Mouse (Mus musculus): ENCODE measurements around the gene Rps15. TPM values are rescaled to one million over a fixed set of nuclear protein-coding genes. Genes with fewer than 3 reads are reported as not detected.

The Rps15 gene
- polyA plus RNA-seq, 1 experiment from 2014 or later = 723 TPM

GRCm38 (mm10) chr10:80285222-80286070, 6.8 kb upstream of the Rps15 start:
- H3K4me3 ChIP-seq (ENCODE audit: control insufficient read depth in 1 of 2, insufficient read depth in 1 of 2, low read depth in 1 of 2, low read length in 2 of 2) = no peak overlapping the region
- peaks cover 15 to 23% of the 10 kb centered on the region in 2 experiments for H3K4me1 ChIP-seq (ENCODE audit: control insufficient read depth in 2 of 2, insufficient read depth in 2 of 2, low read length in 2 of 2)
- H3K27ac ChIP-seq (replicated peaks in 1 of 2; ENCODE audit: control insufficient read depth in 1 of 2, insufficient read depth in 1 of 2, low read depth in 2 of 2, low read length in 2 of 2) = no peak overlapping the region
- H3K36me3 ChIP-seq (ENCODE audit: control insufficient read depth, insufficient read depth, low read length) = peaks cover 86% of the 10 kb centered on the region
- no peak overlapping the region for H3K4me2 ChIP-seq (ENCODE audit: low read length)
- no peaks in the 10 kb centered on the region for H3K9me3 ChIP-seq (ENCODE audit: control insufficient read depth, low read length)
- H3K9ac ChIP-seq (ENCODE audit: low read length) = no peak overlapping the region
- no peak for ATAC-seq (ENCODE audit: insufficient number of reproducible peaks, insufficient read depth, low FRiP score, low read depth)
- H3K27me3 ChIP-seq (ENCODE audit: control insufficient read depth, insufficient read depth, low read length) = no peaks in the 10 kb centered on the region
- WGBS = 79% methylated on average over 10 of the region's 15 CpGs

GRCm38 (mm10) chr10:80288097-80288496, 4.2 kb upstream of the Rps15 start:
- Histone ChIP-seq H3K36me3 (ENCODE audit: control insufficient read depth, insufficient read depth, low read length) (peaks cover 61% of the 10 kb centered on the region), H3K4me3 (ENCODE audit: control insufficient read depth in 1 of 2, insufficient read depth in 1 of 2, low read depth in 1 of 2, low read length in 2 of 2) (no peak overlapping the region)

GRCm38 (mm10) chr10:80288657-80289056, 3.6 kb upstream of the Rps15 start:
- 61% methylated on average over 8 of the region's 8 CpGs for WGBS
- peaks cover 61% of the 10 kb centered on the region for H3K36me3 ChIP-seq (ENCODE audit: control insufficient read depth, insufficient read depth, low read length)

More at GRCm38 (mm10) chr10:80288097-80288496, 4.2 kb upstream of the Rps15 start:
- Histone ChIP-seq H3K4me1 (ENCODE audit: control insufficient read depth in 2 of 2, insufficient read depth in 2 of 2, low read length in 2 of 2) (peaks cover under 1% of the 10 kb centered on the region in 2 experiments; a peak in 1 of 4 replicates), H3K27ac (replicated peaks in 1 of 2; ENCODE audit: control insufficient read depth in 1 of 2, insufficient read depth in 1 of 2, low read depth in 2 of 2, low read length in 2 of 2) (no peak overlapping the region), H3K9me3 (ENCODE audit: control insufficient read depth, low read length) (no peaks in the 10 kb centered on the region), H3K27me3 (ENCODE audit: control insufficient read depth, insufficient read depth, low read length) (no peaks in the 10 kb centered on the region), H3K4me2 (ENCODE audit: low read length) (no peak overlapping the region), H3K9ac (ENCODE audit: low read length) (no peak overlapping the region)
- 92% methylated on average over 12 of the region's 12 CpGs for WGBS
- no peak for ATAC-seq (ENCODE audit: insufficient number of reproducible peaks, insufficient read depth, low FRiP score, low read depth)

GRCm38 (mm10) chr10:80293325-80293724, 1.1 kb downstream of the Rps15 start:
- Histone ChIP-seq H3K27ac (replicated peaks in 1 of 2; ENCODE audit: control insufficient read depth in 1 of 2, insufficient read depth in 1 of 2, low read depth in 2 of 2, low read length in 2 of 2) (peak overlapping the region in 1 of 2 experiments; percentile 85; a peak in 1 of 4 replicates), H3K9ac (ENCODE audit: low read length) (peak overlapping the region; percentile 99), H3K36me3 (ENCODE audit: control insufficient read depth, insufficient read depth, low read length) (peaks cover 30% of the 10 kb centered on the region), H3K9me3 (ENCODE audit: control insufficient read depth, low read length) (no peaks in the 10 kb centered on the region), H3K27me3 (ENCODE audit: control insufficient read depth, insufficient read depth, low read length) (peaks cover 19% of the 10 kb centered on the region), H3K4me1 (ENCODE audit: control insufficient read depth in 2 of 2, insufficient read depth in 2 of 2, low read length in 2 of 2) (peaks cover 14 to 26% of the 10 kb centered on the region in 2 experiments; a peak in 2 of 4 replicates), H3K4me2 (ENCODE audit: low read length) (peak overlapping the region; percentile 98), H3K4me3 (ENCODE audit: control insufficient read depth in 1 of 2, insufficient read depth in 1 of 2, low read depth in 1 of 2, low read length in 2 of 2) (peak overlapping the region; percentile 62 to 94)
- no peak for ATAC-seq (ENCODE audit: insufficient number of reproducible peaks, insufficient read depth, low FRiP score, low read depth)
- WGBS = 29% methylated on average over 14 of the region's 14 CpGs

More at GRCm38 (mm10) chr10:80288657-80289056, 3.6 kb upstream of the Rps15 start:
- Histone ChIP-seq H3K27me3 (ENCODE audit: control insufficient read depth, insufficient read depth, low read length) (no peaks in the 10 kb centered on the region), H3K9ac (ENCODE audit: low read length) (no peak overlapping the region), H3K4me1 (ENCODE audit: control insufficient read depth in 2 of 2, insufficient read depth in 2 of 2, low read length in 2 of 2) (peaks cover 3 to 6% of the 10 kb centered on the region in 2 experiments; a peak in 2 of 4 replicates), H3K4me3 (ENCODE audit: control insufficient read depth in 1 of 2, insufficient read depth in 1 of 2, low read depth in 1 of 2, low read length in 2 of 2) (no peak overlapping the region), H3K9me3 (ENCODE audit: control insufficient read depth, low read length) (no peaks in the 10 kb centered on the region), H3K27ac (replicated peaks in 1 of 2; ENCODE audit: control insufficient read depth in 1 of 2, insufficient read depth in 1 of 2, low read depth in 2 of 2, low read length in 2 of 2) (no peak overlapping the region), H3K4me2 (ENCODE audit: low read length) (no peak overlapping the region)
- no peak for ATAC-seq (ENCODE audit: insufficient number of reproducible peaks, insufficient read depth, low FRiP score, low read depth)

- peaks cover 29% of the 10 kb centered on the region for H3K27me3 ChIP-seq (ENCODE audit: control insufficient read depth, insufficient read depth, low read length)
- peaks cover 22% of the 10 kb centered on the region for H3K36me3 ChIP-seq (ENCODE audit: control insufficient read depth, insufficient read depth, low read length)
- no peak overlapping the region for H3K4me2 ChIP-seq (ENCODE audit: low read length)
- no peak overlapping the region for H3K27ac ChIP-seq (replicated peaks in 1 of 2; ENCODE audit: control insufficient read depth in 1 of 2, insufficient read depth in 1 of 2, low read depth in 2 of 2, low read length in 2 of 2)
- H3K9ac ChIP-seq (ENCODE audit: low read length) = no peak overlapping the region; the same call in 1 of the 2 replicates
- no peak overlapping the region for H3K4me3 ChIP-seq (ENCODE audit: control insufficient read depth in 1 of 2, insufficient read depth in 1 of 2, low read depth in 1 of 2, low read length in 2 of 2)
- H3K4me1 ChIP-seq (ENCODE audit: control insufficient read depth in 2 of 2, insufficient read depth in 2 of 2, low read length in 2 of 2) = peaks cover 14 to 26% of the 10 kb centered on the region in 2 experiments; a peak in 2 of 4 replicates
- ATAC-seq (ENCODE audit: insufficient number of reproducible peaks, insufficient read depth, low FRiP score, low read depth) = no peak
- H3K9me3 ChIP-seq (ENCODE audit: control insufficient read depth, low read length) = no peaks in the 10 kb centered on the region
- WGBS = 55% methylated on average over 4 of the region's 4 CpGs
Observed at GRCm38 (mm10) chr10:80294311-80294710, 2.1 kb downstream of the Rps15 start.

- H3K27me3 ChIP-seq (ENCODE audit: control insufficient read depth, insufficient read depth, low read length) = peaks cover 34% of the 10 kb centered on the region
- H3K27ac ChIP-seq (replicated peaks in 1 of 2; ENCODE audit: control insufficient read depth in 1 of 2, insufficient read depth in 1 of 2, low read depth in 2 of 2, low read length in 2 of 2) = no peak overlapping the region
- no peak overlapping the region for H3K4me3 ChIP-seq (ENCODE audit: control insufficient read depth in 1 of 2, insufficient read depth in 1 of 2, low read depth in 1 of 2, low read length in 2 of 2)
- H3K4me1 ChIP-seq (ENCODE audit: control insufficient read depth in 2 of 2, insufficient read depth in 2 of 2, low read length in 2 of 2) = peaks cover 14 to 26% of the 10 kb centered on the region in 2 experiments; a peak in 2 of 4 replicates
- no peaks in the 10 kb centered on the region for H3K9me3 ChIP-seq (ENCODE audit: control insufficient read depth, low read length)
- H3K36me3 ChIP-seq (ENCODE audit: control insufficient read depth, insufficient read depth, low read length) = peaks cover 22% of the 10 kb centered on the region
- H3K9ac ChIP-seq (ENCODE audit: low read length) = peak overlapping the region; percentile 65; the same call in 1 of the 2 replicates
- no peak for ATAC-seq (ENCODE audit: insufficient number of reproducible peaks, insufficient read depth, low FRiP score, low read depth)
- H3K4me2 ChIP-seq (ENCODE audit: low read length) = no peak overlapping the region
- WGBS = 51% methylated on average over 7 of the region's 7 CpGs
Observed at GRCm38 (mm10) chr10:80294788-80295303, 2.6 kb downstream of the Rps15 start.

- peaks cover 14 to 26% of the 10 kb centered on the region in 2 experiments; a peak in 2 of 4 replicates for H3K4me1 ChIP-seq (ENCODE audit: control insufficient read depth in 2 of 2, insufficient read depth in 2 of 2, low read length in 2 of 2)
- 0 out of 4 replicates have a peak within 1 kb of the TSS, but pooled peaks of 1 of the 2 experiments have one; percentile 10 for H3K27ac ChIP-seq (replicated peaks in 1 of 2; ENCODE audit: control insufficient read depth in 1 of 2, insufficient read depth in 1 of 2, low read depth in 2 of 2, low read length in 2 of 2)
- peak within 1 kb of the TSS; percentile 44 to 53 for H3K4me3 ChIP-seq (ENCODE audit: control insufficient read depth in 1 of 2, insufficient read depth in 1 of 2, low read depth in 1 of 2, low read length in 2 of 2)
- WGBS = 2% methylated on average over 26 of the region's 26 CpGs
- peaks cover 22% of the 10 kb centered on the region for H3K36me3 ChIP-seq (ENCODE audit: control insufficient read depth, insufficient read depth, low read length)
- no peaks in the 10 kb centered on the region for H3K9me3 ChIP-seq (ENCODE audit: control insufficient read depth, low read length)
- ATAC-seq (ENCODE audit: insufficient number of reproducible peaks, insufficient read depth, low FRiP score, low read depth) = peak; percentile 20
- H3K4me2 ChIP-seq (ENCODE audit: low read length) = peak within 1 kb of the TSS; percentile 85
- H3K27me3 ChIP-seq (ENCODE audit: control insufficient read depth, insufficient read depth, low read length) = peaks cover 44% of the 10 kb centered on the region
- peak within 1 kb of the TSS; percentile 65 for H3K9ac ChIP-seq (ENCODE audit: low read length)
Observed at GRCm38 (mm10) chr10:80295618-80296425, 3.6 kb downstream of the Rps15 start, which contains the start of gene Apc2. Gene Apc2 (plus strand): TSS chr10:80295977.

All from heart, embryonic 14.5 days (tissue).